Mouse (Mus musculus): Measurements from ENCODE around the gene Nek6. TPM values are rescaled to one million over a fixed set of nuclear protein-coding genes. Genes with fewer than 3 reads are reported as not detected.
A peak's percentile ranks its signal among the peaks of the same experiment; 100 is the strongest.

Gene Nek6
- total RNA-seq, 2 experiments from 2014 or later = 7.3 to 7.5 TPM

GRCm38 (mm10) chr2:38562596-38562995, 51.2 kb downstream of the Nek6 start:
- ATAC-seq (replicated peaks; ENCODE audit: poor library complexity, severe bottlenecking) = no peak

GRCm38 (mm10) chr2:38571971-38572601, 60.6 kb downstream of the Nek6 start:
- ATAC-seq (replicated peaks; ENCODE audit: poor library complexity, severe bottlenecking) = no peak

- peak; percentile 25; the same call in 1 of the 2 replicates for ATAC-seq (replicated peaks; ENCODE audit: poor library complexity, severe bottlenecking)
These were observed 63.3 kb downstream of the Nek6 start for GRCm38 (mm10) chr2:38574697-38575096.

GRCm38 (mm10) chr2:38578602-38579521, 67.4 kb downstream of the Nek6 start:
- ATAC-seq (replicated peaks; ENCODE audit: poor library complexity, severe bottlenecking) = no peak

- ATAC-seq (replicated peaks; ENCODE audit: poor library complexity, severe bottlenecking) = no peak
These were observed 68.1 kb downstream of the Nek6 start for GRCm38 (mm10) chr2:38579528-38579927.

- no peak for ATAC-seq (replicated peaks; ENCODE audit: poor library complexity, severe bottlenecking)
These were observed 72.5 kb downstream of the Nek6 start for GRCm38 (mm10) chr2:38583982-38584381.

- no peak for ATAC-seq (replicated peaks; ENCODE audit: poor library complexity, severe bottlenecking)
These were observed 73.3 kb downstream of the Nek6 start for GRCm38 (mm10) chr2:38584514-38585378.

GRCm38 (mm10) chr2:38585379-38585736, 73.9 kb downstream of the Nek6 start:
- ATAC-seq (replicated peaks; ENCODE audit: poor library complexity, severe bottlenecking) = no peak

GRCm38 (mm10) chr2:38586733-38587132, 75.3 kb downstream of the Nek6 start:
- no peak for ATAC-seq (replicated peaks; ENCODE audit: poor library complexity, severe bottlenecking)

GRCm38 (mm10) chr2:38591751-38592459, 80.5 kb downstream of the Nek6 start:
- ATAC-seq (replicated peaks; ENCODE audit: poor library complexity, severe bottlenecking) = no peak

GRCm38 (mm10) chr2:38594874-38595273, 83.4 kb downstream of the Nek6 start:
- ATAC-seq (replicated peaks; ENCODE audit: poor library complexity, severe bottlenecking) = no peak

GRCm38 (mm10) chr2:38597896-38598295, 86.5 kb downstream of the Nek6 start:
- no peak; the same call in 1 of the 2 replicates for ATAC-seq (replicated peaks; ENCODE audit: poor library complexity, severe bottlenecking)

- no peak for ATAC-seq (replicated peaks; ENCODE audit: poor library complexity, severe bottlenecking)
These were observed 87.0 kb downstream of the Nek6 start for GRCm38 (mm10) chr2:38598395-38598794.

GRCm38 (mm10) chr2:38600842-38601241, 89.4 kb downstream of the Nek6 start:
- no peak for ATAC-seq (replicated peaks; ENCODE audit: poor library complexity, severe bottlenecking)

- ATAC-seq (replicated peaks; ENCODE audit: poor library complexity, severe bottlenecking) = no peak
These were observed 96.3 kb downstream of the Nek6 start for GRCm38 (mm10) chr2:38607716-38608115.

- no peak for ATAC-seq (replicated peaks; ENCODE audit: poor library complexity, severe bottlenecking)
These were observed 97.4 kb downstream of the Nek6 start for GRCm38 (mm10) chr2:38608831-38609309.

- ATAC-seq (replicated peaks; ENCODE audit: poor library complexity, severe bottlenecking) = no peak
These were observed 97.9 kb downstream of the Nek6 start for GRCm38 (mm10) chr2:38609310-38609709.

GRCm38 (mm10) chr2:38610161-38610560, 98.7 kb downstream of the Nek6 start:
- ATAC-seq (replicated peaks; ENCODE audit: poor library complexity, severe bottlenecking) = no peak

GRCm38 (mm10) chr2:38612596-38612995, 101.2 kb downstream of the Nek6 start:
- no peak for ATAC-seq (replicated peaks; ENCODE audit: poor library complexity, severe bottlenecking)

GRCm38 (mm10) chr2:38613576-38613975, 102.1 kb downstream of the Nek6 start:
- no peak for ATAC-seq (replicated peaks; ENCODE audit: poor library complexity, severe bottlenecking)
